Mouse (Mus musculus) lung, adult 2 months (tissue): ENCODE data around the gene Nrxn3.

ENCODE experiments used
- CTCF ChIP-seq: fragments of 200-500 bp; IDR thresholded peaks from 2 replicates; pipeline ENCODE4 v1.5.1; 2011; ENCODE audit warnings: mild to moderate bottlenecking, low read length, control low read depth; ENCODE audit not compliant: insufficient read depth
- POLR2A ChIP-seq: fragments of 200-500 bp; IDR thresholded peaks from 2 replicates; pipeline ENCODE4 v1.6.1; 2011; ENCODE audit warnings: low read depth, mild to moderate bottlenecking, control low read depth, low read length, borderline replicate concordance; ENCODE audit errors: extremely low read depth

- no peak for TF ChIP-seq CTCF
- TF ChIP-seq POLR2A = no peak
Measured at GRCm38 (mm10) chr12:89179970-89180666, 457.4 kb downstream of the Nrxn3 start.
